Mouse (Mus musculus) liver, embryonic 11.5 days (tissue): ENCODE results near the gene Cars. TPM values are rescaled to one million over a fixed set of nuclear protein-coding genes. Genes with fewer than 3 reads are reported as not detected.

Source experiments
- ATAC-seq: fragments of 200-750 bp; cut with Nextera tagmentation; replicated peaks from 2 replicates; pipeline ENCODE4 v1.8.0; 2017; ENCODE audit warnings: moderate number of reproducible peaks, mild to moderate bottlenecking, moderate TSS enrichment, moderate library complexity; ENCODE audit not compliant: low FRiP score
- DNase-seq: peaks from one replicate; pipeline ENCODE4 v3.0.0-alpha.2; 2017; ENCODE audit warnings: low spot score
- H3K27ac ChIP-seq: fragments of 300-500 bp; sonication (generic); 2 replicates; pipeline ENCODE4 v1.5.1; 2014; ENCODE audit warnings: mild to moderate bottlenecking, low read depth, low read length, control low read depth
- H3K27me3 ChIP-seq: fragments of 300-500 bp; sonication (generic); replicated peaks from 2 replicates; pipeline ENCODE4 v1.6.1; 2014; ENCODE audit warnings: low read length, mixed read lengths; ENCODE audit not compliant: control insufficient read depth, insufficient read depth
- H3K36me3 ChIP-seq: fragments of 300-500 bp; sonication (generic); 2 replicates; pipeline ENCODE4 v1.6.1; 2014; ENCODE audit warnings: mild to moderate bottlenecking, low read length, moderate library complexity, mixed read lengths; ENCODE audit not compliant: control insufficient read depth, insufficient read depth
- H3K4me1 ChIP-seq: fragments of 300-500 bp; sonication (generic); replicated peaks from 2 replicates; pipeline ENCODE4 v1.6.1; 2014; ENCODE audit warnings: low read length, mixed read lengths; ENCODE audit not compliant: control insufficient read depth, insufficient read depth
- H3K4me2 ChIP-seq: fragments of 300-500 bp; sonication (generic); 2 replicates; pipeline ENCODE4 v1.6.1; 2014; ENCODE audit warnings: mild to moderate bottlenecking, control low read depth, moderate library complexity
- H3K4me3 ChIP-seq: fragments of 300-500 bp; sonication (generic); 2 replicates; pipeline ENCODE4 v1.5.1; 2014; ENCODE audit warnings: low read depth, low read length, control low read depth
- H3K9ac ChIP-seq: fragments of 300-500 bp; sonication (generic); 2 replicates; pipeline ENCODE4 v1.6.1; 2014; ENCODE audit warnings: low read depth, low read length, control low read depth
- H3K9me3 ChIP-seq: fragments of 300-500 bp; sonication (generic); 2 replicates; pipeline ENCODE4 v1.6.1; 2016; ENCODE audit warnings: low read length, inconsistent platforms, mixed read lengths; ENCODE audit not compliant: control insufficient read depth
- WGBS: fragments of 180-500 bp; shearing (Covaris S2); extraction: QIAGEN DNeasy Blood & Tissue Kit; methylation state at CpG from one replicate; pipeline ENCODE4 v1.1.7; 2014; 5-methylcytosine and 5-hydroxymethylcytosine counted together
- microRNA-seq: library from miRNA; unstranded; fragments of <30 nt; microRNA quantifications from one replicate; pipeline ENCODE4, GENCODE M21; 2017; ENCODE audit warnings: borderline number of aligned reads
- polyA plus RNA-seq: library from polyadenylated mRNA; unstranded; fragments of >200 nt; fragmentation: Nextera tagmentation; extraction: Ambion mirVana; gene quantifications from 2 replicates; pipeline ENCODE4 v1.2.1, GENCODE M21; 2014

Cars gene
- polyA plus RNA-seq, 1 experiment from 2014 or later = 100 TPM

DNA sequence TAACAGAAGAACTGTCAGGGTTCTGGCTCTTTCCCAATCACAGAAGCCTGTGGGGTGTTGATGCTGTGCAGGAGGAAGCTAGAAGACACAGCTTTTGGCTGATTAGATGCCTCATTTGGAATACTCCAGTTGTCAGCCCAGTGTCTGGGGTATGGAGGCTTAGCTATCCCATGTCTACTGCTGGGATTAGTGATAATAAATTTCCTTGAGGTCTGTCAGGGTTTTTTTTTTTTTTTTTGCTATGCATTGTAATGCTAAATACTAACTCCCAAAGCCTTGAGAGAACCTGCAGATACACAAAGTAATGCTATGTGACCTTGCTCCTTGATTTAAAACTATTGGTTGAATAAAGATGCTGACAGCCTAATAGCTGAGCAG lies 88.6 kb downstream of the Cars start:
- H3K4me1 ChIP-seq = no peaks in the 10 kb centered on the region

DNA sequence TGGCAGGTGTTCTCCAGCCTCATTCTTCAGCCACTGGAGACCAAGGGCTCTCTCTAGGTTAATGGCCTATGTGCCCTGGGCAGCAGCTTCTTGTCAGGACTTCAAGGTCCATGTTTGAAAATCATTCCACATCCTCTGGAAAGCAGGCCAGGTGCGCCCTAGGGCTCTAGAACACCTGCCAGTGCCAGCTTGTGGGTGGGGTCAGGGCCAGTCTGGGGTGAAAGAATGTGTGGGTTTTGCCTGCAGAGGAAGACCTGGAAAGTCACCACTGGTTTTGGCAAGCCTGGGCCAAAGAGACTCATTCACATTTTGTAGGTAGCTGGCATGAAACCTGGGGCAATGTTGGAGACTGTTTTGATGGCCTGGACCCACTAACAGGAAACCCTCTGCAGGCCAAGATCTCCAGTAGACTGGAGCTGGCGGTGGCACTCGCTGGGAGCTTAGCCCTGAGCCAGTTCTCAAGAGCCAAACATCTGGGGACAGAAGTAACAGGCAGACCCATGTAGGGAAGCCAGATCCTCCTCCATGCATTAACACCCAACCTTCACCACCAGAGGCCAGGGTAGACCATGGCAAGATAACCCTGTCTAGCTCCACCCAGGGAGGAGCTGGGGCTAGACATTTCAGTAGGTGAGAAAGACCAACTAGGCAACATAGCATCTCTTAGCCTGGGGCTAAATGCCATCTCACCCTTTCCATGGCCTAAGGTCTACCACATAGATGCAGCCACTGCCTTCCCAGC lies 89.1 kb downstream of the Cars start:
- Histone ChIP-seq H3K4me1 (no peaks in the 10 kb centered on the region), H3K36me3 (peaks cover 24% of the 10 kb centered on the region), H3K4me2 (no peak overlapping the region), H3K9me3 (no peaks in the 10 kb centered on the region), H3K27me3 (peaks cover 3% of the 10 kb centered on the region; the same call in 1 of the 2 replicates), H3K9ac (no peak overlapping the region), H3K27ac (no peak overlapping the region), H3K4me3 (no peak overlapping the region)
- DNase-seq = no peak
- no peak; the same call in 1 of the 2 replicates for ATAC-seq
- WGBS = 82% methylated on average over 3 of the region's 3 CpGs

More for the DNA sequence above, 88.6 kb downstream of the Cars start:
- Histone ChIP-seq H3K27me3 (peaks cover under 1% of the 10 kb centered on the region; the same call in 1 of the 2 replicates), H3K36me3 (peaks cover 24% of the 10 kb centered on the region), H3K9ac (no peak overlapping the region), H3K4me3 (no peak overlapping the region), H3K27ac (no peak overlapping the region), H3K9me3 (no peaks in the 10 kb centered on the region), H3K4me2 (no peak overlapping the region)
- DNase-seq = no peak
- ATAC-seq = no peak

DNA sequence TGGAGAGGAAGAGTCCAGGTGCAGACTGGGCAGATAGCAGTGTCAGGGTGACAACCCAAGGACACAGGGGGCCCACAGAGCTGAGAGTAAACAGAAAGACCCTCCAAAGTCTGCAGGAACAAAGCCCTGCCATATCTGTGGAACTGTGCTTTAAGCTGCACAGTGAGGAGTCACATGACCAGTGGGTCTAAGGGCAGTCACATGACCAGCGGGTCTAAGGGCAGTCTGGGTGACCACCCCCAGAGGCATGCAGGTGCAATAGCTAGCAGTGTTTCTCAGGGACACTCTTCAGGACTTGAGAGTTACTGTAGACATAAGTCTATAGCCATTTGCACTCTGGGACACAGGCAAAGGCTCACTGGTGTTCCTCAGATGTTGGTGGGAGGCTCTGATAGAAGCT lies 90.3 kb downstream of the Cars start:
- ATAC-seq = no peak
- DNase-seq = no peak
- H3K4me2 ChIP-seq = no peak overlapping the region
- no peak overlapping the region for H3K4me3 ChIP-seq
- H3K36me3 ChIP-seq = peaks cover 13% of the 10 kb centered on the region
- no peak overlapping the region for H3K9ac ChIP-seq
- peaks cover 9% of the 10 kb centered on the region for H3K27me3 ChIP-seq
- H3K27ac ChIP-seq = no peak overlapping the region
- H3K4me1 ChIP-seq = no peaks in the 10 kb centered on the region
- no peaks in the 10 kb centered on the region for H3K9me3 ChIP-seq
- WGBS = 72% methylated on average over 1 of the region's 1 CpGs

Small RNA genes within 50 kb of the gene (microRNA-seq; reads per million reads assigned to microRNA genes)
- 3.5 reads per million, percentile 4 among the genes with 10 or more reads in this experiment for gene Mir7064

Other genes starting within 250 kb of the Cars start
- 572 and 617 TPM in 2 replicates for gene Cdkn1c, start 139.0 kb downstream of the Cars start, polyA plus RNA-seq
- gene Slc22a18, start 126.4 kb downstream of the Cars start, polyA plus RNA-seq = 2.8 and 5.2 TPM in 2 replicates
- 11.9 and 16.4 TPM in 2 replicates for gene Phlda2, start 96.9 kb downstream of the Cars start, polyA plus RNA-seq
- gene Nap1l4, start 51.0 kb downstream of the Cars start, polyA plus RNA-seq = 133 and 139 TPM in 2 replicates
- 0.73 and 0.92 TPM in 2 replicates for gene Tnfrsf26, start 28.6 kb upstream of the Cars start, polyA plus RNA-seq
- gene Tnfrsf22, start 49.6 kb upstream of the Cars start, polyA plus RNA-seq = 2.6 and 3.9 TPM in 2 replicates
- gene Tnfrsf23, start 85.8 kb upstream of the Cars start, polyA plus RNA-seq = 0.17 and 0.34 TPM in 2 replicates
- 8.3 and 8.9 TPM in 2 replicates for gene Osbpl5, start 156.9 kb upstream of the Cars start, polyA plus RNA-seq
- not detected in 2 replicates for gene Mrgprg, start 166.9 kb upstream of the Cars start, polyA plus RNA-seq
- gene Mrgpre, start 184.4 kb upstream of the Cars start, polyA plus RNA-seq = 0.59 and 0.86 TPM in 2 replicates
- gene Nadsyn1, start 222.8 kb upstream of the Cars start, polyA plus RNA-seq = 8.6 and 12.7 TPM in 2 replicates
- gene Dhcr7, start 223.1 kb upstream of the Cars start, polyA plus RNA-seq = 66.9 and 75.9 TPM in 2 replicates